19 mouse cellular contexts compared by ENCODE assay signal in genomic region chr1:131346916-131347555, GRCm38 (mm10).
DNase-seq lines count a peak whose midpoint lies in the region; ATAC-seq and TF ChIP-seq lines count a peak whose summit lies in the region.
"Had no signal": no experiment of that assay in that cellular context is flagged by ENCODE, and none has a peak within 500 bp of the region (broad histone marks: within the 10 kb centered on the region; RNA-seq: fewer than 3 reads in every experiment).

No protein-coding gene starts in this region.

- no peaks in the 10 kb centered on the region for H3K27me3 ChIP-seq in forebrain, embryonic 14.5 days (replicated peaks; ENCODE audit: control insufficient read depth, insufficient read depth, low read length)
- H3K27me3 ChIP-seq in forebrain, embryonic 15.5 days: no peaks in the 10 kb centered on the region
- H3K27me3 ChIP-seq in kidney, postnatal 0 days (ENCODE audit: insufficient read depth, low read length): no peaks in the 10 kb centered on the region
- H3K27me3 ChIP-seq in neural tube, embryonic 15.5 days (replicated peaks): no peaks in the 10 kb centered on the region
- H3K27me3 ChIP-seq in stomach, postnatal 0 days (ENCODE audit: control insufficient read depth, insufficient read depth, low read length): no peaks in the 10 kb centered on the region
- H3K27me3 ChIP-seq: embryonic facial prominence, embryonic 12.5 days; hindbrain, embryonic 12.5 days; intestine, embryonic 15.5 days; limb, embryonic 12.5 days; liver, embryonic 13.5 days; lung, embryonic 15.5 days had no signal

- no peak for TF ChIP-seq CTCF in kidney, postnatal 0 days (IDR thresholded peaks at IDR 0.05; ENCODE audit: low read depth)
- no peak for TF ChIP-seq CTCF in stomach, postnatal 0 days (IDR thresholded peaks at IDR 0.05; ENCODE audit: low read depth)

- H3K4me3 ChIP-seq in forebrain, embryonic 14.5 days (ENCODE audit: low read depth, low read length): no peak overlapping the region
- H3K4me3 ChIP-seq in forebrain, embryonic 15.5 days: no peak overlapping the region
- no peak overlapping the region for H3K4me3 ChIP-seq in kidney, postnatal 0 days (replicated peaks; ENCODE audit: low read depth, low read length)
- no peak overlapping the region for H3K4me3 ChIP-seq in neural tube, embryonic 15.5 days (replicated peaks)
- H3K4me3 ChIP-seq in stomach, postnatal 0 days (ENCODE audit: low read depth, low read length): no peak overlapping the region
- H3K4me3 ChIP-seq: embryonic facial prominence, embryonic 12.5 days; forebrain, embryonic 10.5 days; hindbrain, embryonic 12.5 days; intestine, embryonic 15.5 days; limb, embryonic 12.5 days; liver, embryonic 13.5 days; lung, embryonic 15.5 days had no signal

- no peak overlapping the region for H3K4me2 ChIP-seq in forebrain, embryonic 14.5 days (ENCODE audit: low read length)
- no peak overlapping the region for H3K4me2 ChIP-seq in forebrain, embryonic 15.5 days (replicated peaks)
- no peak overlapping the region for H3K4me2 ChIP-seq in kidney, postnatal 0 days (ENCODE audit: low read length)
- H3K4me2 ChIP-seq in neural tube, embryonic 15.5 days: no peak overlapping the region
- no peak overlapping the region for H3K4me2 ChIP-seq in stomach, postnatal 0 days (replicated peaks; ENCODE audit: low read depth)
- H3K4me2 ChIP-seq: embryonic facial prominence, embryonic 12.5 days; hindbrain, embryonic 12.5 days; intestine, embryonic 15.5 days; limb, embryonic 12.5 days; liver, embryonic 13.5 days; lung, embryonic 15.5 days had no signal

- no peaks in the 10 kb centered on the region for H3K9me3 ChIP-seq in forebrain, embryonic 14.5 days (replicated peaks; ENCODE audit: control insufficient read depth, low read length)
- H3K9me3 ChIP-seq in forebrain, embryonic 15.5 days: no peaks in the 10 kb centered on the region
- H3K9me3 ChIP-seq in kidney, postnatal 0 days (replicated peaks; ENCODE audit: low read length): no peaks in the 10 kb centered on the region
- no peaks in the 10 kb centered on the region for H3K9me3 ChIP-seq in neural tube, embryonic 15.5 days (replicated peaks)
- H3K9me3 ChIP-seq in stomach, postnatal 0 days (ENCODE audit: control insufficient read depth, low read length): no peaks in the 10 kb centered on the region
- H3K9me3 ChIP-seq: embryonic facial prominence, embryonic 12.5 days; forebrain, embryonic 10.5 days; hindbrain, embryonic 12.5 days; intestine, embryonic 15.5 days; limb, embryonic 12.5 days; liver, embryonic 13.5 days; lung, embryonic 15.5 days had no signal

- H3K9ac ChIP-seq in forebrain, embryonic 14.5 days (ENCODE audit: low read length): no peak overlapping the region
- no peak overlapping the region for H3K9ac ChIP-seq in forebrain, embryonic 15.5 days (replicated peaks)
- H3K9ac ChIP-seq in kidney, postnatal 0 days (ENCODE audit: low read depth, low read length): no peak overlapping the region
- no peak overlapping the region for H3K9ac ChIP-seq in neural tube, embryonic 15.5 days (replicated peaks)
- H3K9ac ChIP-seq in stomach, postnatal 0 days (ENCODE audit: low read length): no peak overlapping the region
- H3K9ac ChIP-seq: embryonic facial prominence, embryonic 12.5 days; hindbrain, embryonic 12.5 days; intestine, embryonic 15.5 days; limb, embryonic 12.5 days; liver, embryonic 13.5 days; lung, embryonic 15.5 days had no signal

- peaks cover 10% of the 10 kb centered on the region for H3K4me1 ChIP-seq in forebrain, embryonic 14.5 days (ENCODE audit: control insufficient read depth, insufficient read depth, low read length)
- H3K4me1 ChIP-seq in forebrain, embryonic 15.5 days: peaks cover 26% of the 10 kb centered on the region
- no peaks in the 10 kb centered on the region; the same call in 1 of the 2 replicates for H3K4me1 ChIP-seq in kidney, postnatal 0 days (replicated peaks; ENCODE audit: insufficient read depth, low read length)
- peaks cover 5% of the 10 kb centered on the region; the same call in 1 of the 2 replicates for H3K4me1 ChIP-seq in neural tube, embryonic 15.5 days
- H3K4me1 ChIP-seq in stomach, postnatal 0 days (replicated peaks; ENCODE audit: control insufficient read depth, insufficient read depth): 0 out of 2 replicates have a peak, but pooled peaks cover 2% of the 10 kb centered on the region
- H3K4me1 ChIP-seq: embryonic facial prominence, embryonic 12.5 days; hindbrain, embryonic 12.5 days; intestine, embryonic 15.5 days; limb, embryonic 12.5 days; liver, embryonic 13.5 days had no signal

- no peak overlapping the region for H3K27ac ChIP-seq in forebrain, embryonic 14.5 days (ENCODE audit: low read depth, low read length)
- no peak overlapping the region; the same call in 1 of the 2 replicates for H3K27ac ChIP-seq in forebrain, embryonic 15.5 days (replicated peaks)
- H3K27ac ChIP-seq in kidney, postnatal 0 days: no peak overlapping the region
- H3K27ac ChIP-seq in neural tube, embryonic 15.5 days (replicated peaks): no peak overlapping the region
- no peak overlapping the region for H3K27ac ChIP-seq in stomach, postnatal 0 days (replicated peaks)
- H3K27ac ChIP-seq: embryonic facial prominence, embryonic 12.5 days; forebrain, embryonic 10.5 days; hindbrain, embryonic 12.5 days; intestine, embryonic 15.5 days; limb, embryonic 12.5 days; liver, embryonic 13.5 days had no signal

- TF ChIP-seq EP300 in stomach, postnatal 0 days (optimal IDR thresholded peaks at IDR 0.05): no peak

- H3K36me3 ChIP-seq in forebrain, embryonic 14.5 days (ENCODE audit: control insufficient read depth, insufficient read depth, low read length): peaks cover 25% of the 10 kb centered on the region
- peaks cover 28% of the 10 kb centered on the region for H3K36me3 ChIP-seq in forebrain, embryonic 15.5 days
- H3K36me3 ChIP-seq in kidney, postnatal 0 days (ENCODE audit: insufficient read depth, low read length): peaks cover 12% of the 10 kb centered on the region; the same call in 1 of the 2 replicates
- H3K36me3 ChIP-seq in neural tube, embryonic 15.5 days: peaks cover 41% of the 10 kb centered on the region
- H3K36me3 ChIP-seq in stomach, postnatal 0 days (ENCODE audit: control insufficient read depth, insufficient read depth, low read length): peaks cover 6% of the 10 kb centered on the region; the same call in 1 of the 2 replicates

- peak; percentile 5 for DNase-seq in forebrain, embryonic 14.5 days (ENCODE audit: low spot score)
- peak; percentile 19 for DNase-seq in kidney, postnatal 0 days (ENCODE audit: low spot score)
- DNase-seq in kidney, postnatal 10 days: no peak
- peak; percentile 55 for DNase-seq in fibroblast of lung, adult 2 months (ENCODE audit: low read depth)
- peak; percentile 49 for DNase-seq in heart, postnatal 4 days
- no peak for DNase-seq in stomach, postnatal 0 days (ENCODE audit: low spot score)
- DNase-seq: kidney, postnatal 25 days; liver, embryonic 13.5 days; right cerebral cortex, adult 18-20 months; thymus, adult 2 months had no signal

- no peak for ATAC-seq in forebrain, embryonic 14.5 days
- ATAC-seq in forebrain, embryonic 15.5 days (replicated peaks): no peak
- no peak for ATAC-seq in kidney, postnatal 0 days (replicated peaks; ENCODE audit: low FRiP score, low read depth)
- ATAC-seq in neural tube, embryonic 15.5 days (ENCODE audit: low FRiP score): no peak
- no peak for ATAC-seq in stomach, postnatal 0 days (ENCODE audit: low FRiP score, low TSS enrichment)
- ATAC-seq: intestine, embryonic 15.5 days; midbrain, embryonic 16.5 days had no signal

- 76% methylated on average over 1 of the region's 1 CpGs for WGBS in forebrain, embryonic 14.5 days
- 53% methylated on average over 1 of the region's 1 CpGs for WGBS in forebrain, embryonic 15.5 days
- WGBS in kidney, postnatal 0 days: 95% methylated on average over 1 of the region's 1 CpGs
- 65% methylated on average over 1 of the region's 1 CpGs for WGBS in neural tube, embryonic 15.5 days
- WGBS in stomach, postnatal 0 days: 61% methylated on average over 1 of the region's 1 CpGs

Comparison
In these comparisons a context has a peak if more than half of its experiments do, and no peak if none do; other contexts are left out.
1. DNase-seq: peak in forebrain, embryonic 14.5 days (single experiment), kidney, postnatal 0 days (single experiment), fibroblast of lung, adult 2 months (single experiment) and heart, postnatal 4 days (single experiment); none in kidney, postnatal 10 days (single experiment) and stomach, postnatal 0 days (single experiment).